Mouse (Mus musculus): ENCODE data around the gene Il7r. TPM values are rescaled to one million over a fixed set of nuclear protein-coding genes. Genes with fewer than 3 reads are reported as not detected.

The Il7r gene
- 3.6 and 6.9 TPM in 2 replicates for polyA plus RNA-seq (2015; fragmentation: Nextera tagmentation; extraction: Ambion mirVana)

GRCm38 (mm10) chr15:9530076-9530475, at the start of gene Il7r:
TSS of gene Il7r (minus strand) at chr15:9530176.

Other genes starting within 250 kb of the Il7r start
- not detected in 2 replicates for gene Ugt3a2, start 194.6 kb downstream of the Il7r start, polyA plus RNA-seq (2015; fragmentation: Nextera tagmentation; extraction: Ambion mirVana)
- 0.55 and 0.96 TPM in 2 replicates for gene Capsl, start 94.1 kb downstream of the Il7r start, polyA plus RNA-seq (2015; fragmentation: Nextera tagmentation; extraction: Ambion mirVana)
- gene Spef2, start 218.7 kb upstream of the Il7r start, polyA plus RNA-seq (2015; fragmentation: Nextera tagmentation; extraction: Ambion mirVana) = 0.13 and 0.31 TPM in 2 replicates